Mouse (Mus musculus) embryo, embryonic 10.5 days (tissue): Measurements from ENCODE around the gene Add2.

Experiments
- DNase-seq: peaks from one replicate; pipeline ENCODE4 v3.0.0-alpha.2; 2015; ENCODE audit warnings: low spot score

The Add2 gene

GRCm38 (mm10) chr6:86141284-86141683 lies 112.8 kb downstream of the Add2 start:
- DNase-seq = no peak

- DNase-seq = peak; percentile 89
These were observed 113.3 kb downstream of the Add2 start for GRCm38 (mm10) chr6:86141820-86142219.

GRCm38 (mm10) chr6:86144986-86145385 lies 116.5 kb downstream of the Add2 start:
- DNase-seq = no peak

GRCm38 (mm10) chr6:86148518-86148917 lies 120.0 kb downstream of the Add2 start:
- DNase-seq = no peak

- no peak for DNase-seq
These were observed 120.5 kb downstream of the Add2 start for GRCm38 (mm10) chr6:86149001-86149400.

- DNase-seq = no peak
These were observed 124.2 kb downstream of the Add2 start for GRCm38 (mm10) chr6:86152676-86153075.

- no peak for DNase-seq
These were observed 125.0 kb downstream of the Add2 start for GRCm38 (mm10) chr6:86153436-86153990.

GRCm38 (mm10) chr6:86154006-86154405 lies 125.5 kb downstream of the Add2 start:
- no peak for DNase-seq

GRCm38 (mm10) chr6:86154481-86154880 lies 126.0 kb downstream of the Add2 start:
- DNase-seq = no peak

- DNase-seq = no peak
These were observed 129.1 kb downstream of the Add2 start for GRCm38 (mm10) chr6:86157253-86158234.

- no peak for DNase-seq
These were observed 132.4 kb downstream of the Add2 start for GRCm38 (mm10) chr6:86160878-86161277.

- no peak for DNase-seq
These were observed 133.1 kb downstream of the Add2 start for GRCm38 (mm10) chr6:86161586-86161985.

GRCm38 (mm10) chr6:86164028-86164427 lies 135.5 kb downstream of the Add2 start:
- DNase-seq = no peak

GRCm38 (mm10) chr6:86166426-86166825 lies 137.9 kb downstream of the Add2 start:
- no peak for DNase-seq

- DNase-seq = no peak
These were observed 139.4 kb downstream of the Add2 start for GRCm38 (mm10) chr6:86167851-86168250.

- no peak for DNase-seq
These were observed 140.7 kb downstream of the Add2 start for GRCm38 (mm10) chr6:86169166-86169565.
